Mouse (Mus musculus) forebrain, embryonic 16.5 days (tissue): Measurements from ENCODE around the gene Ppp2r5c. TPM values are rescaled to one million over a fixed set of nuclear protein-coding genes. Genes with fewer than 3 reads are reported as not detected.

Experiments
- ATAC-seq: fragments of 200-750 bp; cut with Nextera tagmentation; 2 replicates; pipeline ENCODE4 v1.8.0; 2017; ENCODE audit warnings: mild to moderate bottlenecking, moderate library complexity
- H3K27ac ChIP-seq: fragments of 300-500 bp; sonication (generic); 2 replicates; pipeline ENCODE4 v1.5.1; 2014; ENCODE audit warnings: low read length, control low read depth
- H3K27me3 ChIP-seq: fragments of 300-500 bp; sonication (generic); replicated peaks from 2 replicates; pipeline ENCODE4 v1.6.1; 2014; ENCODE audit warnings: low read length; ENCODE audit not compliant: control insufficient read depth, insufficient read depth
- H3K36me3 ChIP-seq: fragments of 300-500 bp; sonication (generic); 2 replicates; pipeline ENCODE4 v1.6.1; 2014; ENCODE audit not compliant: control insufficient read depth, insufficient read depth
- H3K4me1 ChIP-seq: fragments of 300-500 bp; sonication (generic); replicated peaks from 2 replicates; pipeline ENCODE4 v1.6.1; 2014; ENCODE audit warnings: low read length; ENCODE audit not compliant: control insufficient read depth, insufficient read depth
- H3K4me2 ChIP-seq: fragments of 300-500 bp; sonication (generic); 2 replicates; pipeline ENCODE4 v1.6.1; 2014; ENCODE audit warnings: mild to moderate bottlenecking, low read length, control low read depth
- H3K4me3 ChIP-seq: fragments of 300-500 bp; sonication (generic); replicated peaks from 2 replicates; pipeline ENCODE4 v1.5.1; 2014; ENCODE audit warnings: mild to moderate bottlenecking, low read length, control low read depth
- H3K9ac ChIP-seq: fragments of 300-500 bp; sonication (generic); replicated peaks from 2 replicates; pipeline ENCODE4 v1.6.1; 2014; ENCODE audit warnings: low read depth, low read length, control low read depth
- H3K9me3 ChIP-seq: fragments of 300-500 bp; sonication (generic); 2 replicates; pipeline ENCODE4 v1.6.1; 2016; ENCODE audit warnings: low read length; ENCODE audit not compliant: control insufficient read depth
- WGBS: fragments of 180-500 bp; shearing (Covaris S2); extraction: QIAGEN DNeasy Blood & Tissue Kit; methylation state at CpG from one replicate; pipeline ENCODE4 v1.1.7; 2014; 5-methylcytosine and 5-hydroxymethylcytosine counted together
- polyA plus RNA-seq: library from polyadenylated mRNA; unstranded; fragments of >200 nt; fragmentation: Nextera tagmentation; extraction: Ambion mirVana; gene quantifications from 2 replicates; pipeline ENCODE4 v1.2.1, GENCODE M21; 2015

Gene Ppp2r5c
- polyA plus RNA-seq, 1 experiment from 2014 or later = 139 TPM

DNA sequence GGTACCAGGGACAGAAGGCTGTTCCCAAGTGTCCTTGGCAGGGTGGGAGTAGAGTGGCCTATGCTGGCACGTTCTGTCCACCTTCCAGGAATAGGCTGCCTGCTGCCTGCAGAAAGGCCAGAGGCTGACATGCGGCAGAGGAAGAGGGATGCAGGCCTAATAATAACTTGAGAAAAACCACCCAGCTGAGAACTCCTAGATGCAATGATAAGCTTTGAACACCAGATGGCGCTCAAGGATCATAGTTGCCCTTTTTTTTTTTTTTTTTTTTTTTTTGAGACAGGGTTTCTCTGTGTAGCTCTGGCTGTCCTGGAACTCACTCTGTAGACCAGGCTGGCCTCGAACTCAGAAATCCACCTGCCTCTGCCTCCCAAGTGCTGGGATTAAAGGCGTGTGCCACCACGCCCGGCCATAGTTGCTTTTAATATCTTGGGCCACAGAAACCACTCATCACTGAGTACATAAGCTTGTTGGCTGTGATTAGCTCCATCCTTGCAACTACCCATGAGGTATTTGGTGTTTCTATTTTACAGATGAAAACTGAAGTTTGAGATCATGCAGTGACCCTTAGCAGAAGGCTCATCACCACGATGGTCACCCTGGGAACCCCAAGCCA, 28.1 kb upstream of the Ppp2r5c start:
- Histone ChIP-seq H3K4me2 (no peak overlapping the region), H3K9ac (no peak overlapping the region), H3K4me3 (no peak overlapping the region), H3K27ac (no peak overlapping the region), H3K9me3 (no peaks in the 10 kb centered on the region), H3K27me3 (0 out of 2 replicates have a peak, but pooled peaks cover 2% of the 10 kb centered on the region), H3K4me1 (0 out of 2 replicates have a peak, but pooled peaks cover 3% of the 10 kb centered on the region), H3K36me3 (no peaks in the 10 kb centered on the region)
- peak; percentile 59 for ATAC-seq
- WGBS = 34% methylated on average over 8 of the region's 8 CpGs

- Histone ChIP-seq H3K9ac (no peak overlapping the region), H3K4me3 (no peak overlapping the region), H3K27ac (no peak overlapping the region), H3K36me3 (no peaks in the 10 kb centered on the region), H3K27me3 (0 out of 2 replicates have a peak, but pooled peaks cover 2% of the 10 kb centered on the region), H3K4me2 (no peak overlapping the region), H3K4me1 (0 out of 2 replicates have a peak, but pooled peaks cover 3% of the 10 kb centered on the region), H3K9me3 (no peaks in the 10 kb centered on the region)
- 68% methylated on average over 2 of the region's 2 CpGs for WGBS
- ATAC-seq = no peak
Measured at GRCm38 (mm10) chr12:110419879-110420278, 27.0 kb upstream of the Ppp2r5c start.

DNA sequence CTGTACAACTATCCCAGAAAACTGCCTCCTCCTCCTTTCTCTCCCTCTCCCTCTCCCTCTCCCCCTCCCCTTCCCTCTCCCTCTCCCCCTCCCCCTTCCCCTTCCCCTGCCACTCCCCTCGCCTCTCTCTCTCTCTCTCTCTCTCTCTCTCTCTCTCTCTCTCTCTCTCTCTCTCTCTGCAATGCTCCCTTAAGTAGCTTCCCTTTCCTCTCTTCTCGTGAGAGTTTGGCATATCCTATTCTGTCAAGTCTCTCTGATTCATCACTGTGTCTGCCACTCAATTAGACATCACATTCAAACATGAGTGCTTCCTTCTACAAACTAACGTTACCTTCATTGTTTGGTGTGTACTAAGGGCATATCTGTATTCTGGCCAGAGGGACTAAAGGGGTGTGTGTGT, 25.6 kb upstream of the Ppp2r5c start:
- ATAC-seq = no peak
- Histone ChIP-seq H3K27me3 (0 out of 2 replicates have a peak, but pooled peaks cover 2% of the 10 kb centered on the region), H3K27ac (no peak overlapping the region), H3K36me3 (no peaks in the 10 kb centered on the region), H3K9ac (no peak overlapping the region), H3K4me2 (no peak overlapping the region), H3K4me3 (no peak overlapping the region), H3K9me3 (no peaks in the 10 kb centered on the region), H3K4me1 (0 out of 2 replicates have a peak, but pooled peaks cover 3% of the 10 kb centered on the region)
- 39% methylated on average over 2 of the region's 3 CpGs for WGBS

- H3K36me3 ChIP-seq = no peaks in the 10 kb centered on the region
- no peak for ATAC-seq
- no peaks in the 10 kb centered on the region for H3K4me1 ChIP-seq
- no peak overlapping the region for H3K4me2 ChIP-seq
- H3K27ac ChIP-seq = no peak overlapping the region
- 79% methylated on average over 5 of the region's 5 CpGs for WGBS
- no peak overlapping the region for H3K4me3 ChIP-seq
- H3K9me3 ChIP-seq = no peaks in the 10 kb centered on the region
- no peak overlapping the region for H3K9ac ChIP-seq
- H3K27me3 ChIP-seq = no peaks in the 10 kb centered on the region
Measured at GRCm38 (mm10) chr12:110424008-110424704, 22.8 kb upstream of the Ppp2r5c start.

GRCm38 (mm10) chr12:110426417-110427010, 20.4 kb upstream of the Ppp2r5c start:
- Histone ChIP-seq H3K27ac (no peak overlapping the region), H3K4me3 (no peak overlapping the region), H3K9me3 (no peaks in the 10 kb centered on the region), H3K4me2 (no peak overlapping the region), H3K9ac (no peak overlapping the region), H3K36me3 (no peaks in the 10 kb centered on the region), H3K4me1 (peaks cover 3% of the 10 kb centered on the region; the same call in 1 of the 2 replicates), H3K27me3 (no peaks in the 10 kb centered on the region)
- ATAC-seq = no peak
- 81% methylated on average over 13 of the region's 13 CpGs for WGBS

GRCm38 (mm10) chr12:110429340-110429973, 17.5 kb upstream of the Ppp2r5c start:
- no peak overlapping the region for H3K9ac ChIP-seq
- WGBS = 62% methylated on average over 12 of the region's 12 CpGs
- H3K4me2 ChIP-seq = no peak overlapping the region
- no peak overlapping the region for H3K4me3 ChIP-seq
- H3K27ac ChIP-seq = no peak overlapping the region
- H3K9me3 ChIP-seq = no peaks in the 10 kb centered on the region
- ATAC-seq = no peak
- no peaks in the 10 kb centered on the region for H3K36me3 ChIP-seq
- peaks cover 6% of the 10 kb centered on the region; the same call in 1 of the 2 replicates for H3K4me1 ChIP-seq
- H3K27me3 ChIP-seq = no peaks in the 10 kb centered on the region

GRCm38 (mm10) chr12:110429990-110430389, 16.9 kb upstream of the Ppp2r5c start:
- peaks cover 6% of the 10 kb centered on the region; the same call in 1 of the 2 replicates for H3K4me1 ChIP-seq
- no peaks in the 10 kb centered on the region for H3K27me3 ChIP-seq
- no peak overlapping the region for H3K27ac ChIP-seq
- H3K4me2 ChIP-seq = no peak overlapping the region
- H3K9ac ChIP-seq = peak overlapping the region; percentile 32; the same call in 1 of the 2 replicates
- H3K36me3 ChIP-seq = no peaks in the 10 kb centered on the region
- no peak for ATAC-seq
- 26% methylated on average over 10 of the region's 10 CpGs for WGBS
- no peak overlapping the region for H3K4me3 ChIP-seq
- no peaks in the 10 kb centered on the region for H3K9me3 ChIP-seq

- no peaks in the 10 kb centered on the region for H3K36me3 ChIP-seq
- H3K27me3 ChIP-seq = no peaks in the 10 kb centered on the region
- no peak overlapping the region for H3K4me3 ChIP-seq
- 21% methylated on average over 7 of the region's 7 CpGs for WGBS
- H3K27ac ChIP-seq = no peak overlapping the region
- no peak overlapping the region for H3K4me2 ChIP-seq
- H3K9me3 ChIP-seq = no peaks in the 10 kb centered on the region
- peaks cover 6% of the 10 kb centered on the region; the same call in 1 of the 2 replicates for H3K4me1 ChIP-seq
- H3K9ac ChIP-seq = no peak overlapping the region
- ATAC-seq = no peak
Measured at GRCm38 (mm10) chr12:110431805-110432204, 15.1 kb upstream of the Ppp2r5c start.
